Mouse (Mus musculus): ENCODE measurements at regions not wholly inside any gene's neighbourhood (a gene's known extent, or its start where the extent isn't known, plus 50 kb on each side); places are given as distances from the start of the nearest gene placed in this dataset.

DNA sequence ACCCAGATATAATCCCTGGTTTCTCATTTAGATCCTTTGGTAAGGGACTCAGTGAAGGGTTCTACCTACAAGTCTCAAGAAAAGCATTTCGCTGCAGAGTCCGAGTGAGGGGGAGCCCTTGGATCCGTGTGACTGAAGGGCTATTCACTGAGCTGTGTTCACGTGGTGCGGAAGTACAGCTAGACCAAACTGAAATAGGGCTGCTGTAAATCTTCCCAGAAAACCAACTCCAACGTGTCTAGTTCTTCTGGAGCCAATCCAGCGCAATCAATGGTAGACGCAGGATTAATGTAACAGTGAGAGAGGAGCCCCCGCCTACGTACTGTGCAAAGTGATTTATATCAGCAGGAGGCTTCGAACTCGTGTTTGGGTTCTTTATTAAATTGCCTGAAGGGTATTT, 461.9 kb downstream of the Ate1 start:
- DNase-seq (ENCODE audit: low read depth in 2 of 2, low spot score in 2 of 2): no peak

DNA sequence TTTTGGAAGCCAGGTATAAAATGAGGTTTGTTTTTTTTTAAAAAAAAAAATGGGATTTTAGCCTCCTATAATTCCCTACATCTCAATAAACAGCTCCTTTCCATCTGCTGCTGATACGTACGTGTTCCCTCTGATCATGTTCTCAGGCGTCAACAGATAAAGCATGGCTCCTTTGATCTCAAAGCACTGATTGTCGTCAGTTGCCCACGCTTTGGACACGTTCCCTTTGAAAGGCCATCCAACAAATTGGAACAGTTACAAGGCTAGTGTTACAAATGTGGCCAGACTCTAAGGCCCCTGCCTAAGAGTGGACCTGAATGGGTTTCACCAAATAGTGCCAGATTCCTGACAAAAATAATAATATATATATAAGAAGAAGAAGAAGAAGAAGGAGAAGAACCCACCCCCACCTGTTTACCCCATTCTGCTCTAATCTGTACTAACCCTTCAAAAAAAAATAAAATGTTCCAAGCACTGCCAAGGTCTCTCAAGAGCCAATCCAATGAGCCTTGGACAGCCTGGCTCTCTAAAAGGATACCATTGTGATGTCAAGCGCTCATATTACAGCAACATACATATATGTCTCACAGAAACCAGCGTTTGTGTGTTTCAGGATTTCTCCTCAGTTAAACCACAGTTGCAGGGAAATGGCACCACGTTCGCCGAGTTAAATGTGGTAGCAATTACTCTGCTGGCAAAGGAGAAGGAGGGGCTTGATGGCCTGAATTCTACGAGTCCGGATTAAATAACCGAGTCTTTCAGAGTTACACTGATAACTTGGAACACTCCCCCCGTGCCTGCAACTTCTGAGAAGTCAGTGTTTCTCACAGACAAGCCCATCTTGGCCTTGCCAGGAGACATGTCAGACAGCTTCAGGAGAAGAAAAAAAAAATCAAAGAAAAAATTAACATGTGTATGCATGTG, 460.2 kb downstream of the Ate1 start:
- DNase-seq (ENCODE audit: low read depth in 2 of 2, low spot score in 2 of 2): no peak

DNA sequence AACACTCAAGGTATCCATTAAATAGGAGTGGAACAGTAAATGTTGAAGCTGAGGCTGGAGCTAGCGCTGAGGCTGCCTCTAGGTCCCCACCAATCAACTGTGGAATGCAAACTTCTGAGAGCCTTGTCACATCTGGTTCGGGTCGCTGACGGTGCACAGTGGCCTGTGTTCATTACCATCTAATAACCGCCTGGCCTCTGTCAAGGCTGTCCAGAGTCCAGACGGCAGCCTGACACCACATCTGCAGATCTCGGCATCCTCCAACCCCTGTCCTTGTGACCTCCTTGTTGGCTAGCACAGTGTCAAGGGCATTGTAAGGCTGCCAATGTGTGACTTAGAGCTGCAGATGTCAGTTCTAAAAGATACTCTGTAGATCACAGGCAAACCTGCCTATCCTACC, 455.7 kb downstream of the Ate1 start:
- no peak for DNase-seq (ENCODE audit: low read depth in 2 of 2, low spot score in 2 of 2)

DNA sequence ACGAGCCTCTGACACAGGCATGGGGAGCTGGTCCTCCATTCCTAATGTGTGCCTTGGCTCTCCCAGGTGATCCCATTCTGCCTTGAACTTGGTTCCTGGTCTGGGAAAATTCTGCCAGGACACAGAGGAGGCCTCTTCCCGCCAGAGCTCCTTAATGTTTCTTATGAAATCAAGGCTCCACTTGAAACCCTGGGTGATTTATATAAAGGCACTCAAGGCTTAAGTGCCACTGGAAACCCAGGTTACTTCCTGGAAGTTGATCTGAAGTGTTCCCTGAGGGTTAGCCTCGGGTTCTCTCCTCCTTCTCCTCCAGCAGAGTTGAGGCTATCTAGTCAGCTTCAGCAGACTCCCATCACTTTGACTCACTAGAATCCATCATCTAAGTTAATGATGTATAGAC, 451.9 kb downstream of the Ate1 start:
- no peak for DNase-seq (ENCODE audit: low read depth in 2 of 2, low spot score in 2 of 2)

DNA sequence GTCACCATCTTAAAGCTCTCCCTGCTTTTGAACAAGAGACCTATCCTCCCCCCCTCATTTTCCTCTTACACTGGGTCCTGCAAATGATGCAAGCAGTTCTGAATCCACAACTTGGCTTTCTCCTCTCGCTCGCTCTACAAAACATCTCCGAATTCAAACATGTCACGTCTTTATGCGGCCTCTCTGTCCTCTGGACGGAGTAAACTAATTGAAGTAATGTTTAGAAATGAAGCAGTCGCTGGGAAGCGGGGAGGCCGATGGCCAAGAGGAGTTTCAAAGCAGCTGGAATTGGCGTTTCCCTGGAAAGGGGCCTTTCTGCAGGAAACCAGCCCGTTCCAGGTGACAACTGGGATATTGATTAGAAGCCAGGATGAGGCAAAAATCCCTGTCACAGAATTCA, 446.8 kb downstream of the Ate1 start:
- DNase-seq (ENCODE audit: low read depth in 2 of 2, low spot score in 2 of 2): no peak

DNA sequence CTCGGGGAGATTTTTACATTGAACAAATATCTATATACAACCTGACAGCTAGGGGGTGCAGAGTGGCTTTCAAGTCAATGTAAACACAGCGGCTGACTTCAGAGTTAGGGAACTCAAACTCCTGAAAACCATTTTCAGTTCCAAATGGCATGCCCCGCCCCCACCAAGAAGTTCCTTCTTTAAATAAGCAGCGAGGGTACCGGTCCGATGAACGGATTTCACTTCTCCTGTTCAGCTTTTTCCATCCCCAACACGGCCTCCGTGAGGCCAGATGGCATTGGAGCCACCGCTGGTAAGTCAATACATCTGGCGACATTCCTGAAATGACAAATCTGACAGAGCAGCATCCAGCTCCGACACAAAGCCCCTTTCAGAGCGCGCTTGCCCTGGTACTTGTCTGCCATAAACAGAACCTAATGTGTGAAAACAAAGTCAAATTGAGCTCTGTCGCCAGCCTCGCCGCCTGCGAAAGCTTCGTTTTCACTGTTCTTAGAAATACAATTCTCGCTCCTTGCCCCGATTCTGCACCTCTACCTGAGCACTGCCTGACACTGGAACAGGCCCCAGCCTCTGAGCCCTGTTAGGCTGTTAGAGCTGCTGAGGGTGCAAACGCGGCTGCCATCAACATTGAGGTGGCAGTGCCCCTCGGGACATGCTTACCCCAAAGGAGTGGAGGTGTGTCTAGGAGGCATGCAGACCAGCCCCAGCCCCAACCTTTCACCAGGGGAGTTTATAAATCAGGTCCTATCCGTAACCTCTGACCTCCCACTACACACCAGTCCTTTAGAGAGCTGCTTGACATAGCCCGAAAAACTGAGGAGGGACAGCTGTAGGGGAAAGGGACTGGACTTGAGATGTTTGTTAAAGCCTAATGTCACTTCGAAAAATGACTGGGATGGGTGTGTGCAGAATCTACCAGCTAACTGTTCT, 446.0 kb downstream of the Ate1 start:
- DNase-seq (ENCODE audit: low read depth in 2 of 2, low spot score in 2 of 2): no peak

DNA sequence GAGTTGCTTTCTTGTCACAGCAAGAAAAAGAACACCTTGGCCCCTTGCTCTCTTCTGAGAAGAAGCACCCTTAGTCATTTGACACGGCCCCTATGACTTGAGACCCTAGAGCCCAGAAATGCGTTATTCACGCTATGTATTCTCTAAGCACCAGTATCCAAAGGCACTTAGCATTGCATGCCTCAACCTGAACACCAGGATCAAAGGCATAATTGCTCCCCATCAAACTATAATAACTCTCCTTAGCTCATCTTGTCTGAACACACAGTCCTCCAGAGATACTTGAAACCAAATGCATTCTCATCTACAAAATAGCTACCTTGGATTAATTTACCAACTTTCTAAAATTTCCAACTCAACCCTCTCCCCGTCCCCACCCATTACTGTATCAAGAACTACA, 437.5 kb downstream of the Ate1 start:
- no peak for DNase-seq (ENCODE audit: low read depth in 2 of 2, low spot score in 2 of 2)

DNA sequence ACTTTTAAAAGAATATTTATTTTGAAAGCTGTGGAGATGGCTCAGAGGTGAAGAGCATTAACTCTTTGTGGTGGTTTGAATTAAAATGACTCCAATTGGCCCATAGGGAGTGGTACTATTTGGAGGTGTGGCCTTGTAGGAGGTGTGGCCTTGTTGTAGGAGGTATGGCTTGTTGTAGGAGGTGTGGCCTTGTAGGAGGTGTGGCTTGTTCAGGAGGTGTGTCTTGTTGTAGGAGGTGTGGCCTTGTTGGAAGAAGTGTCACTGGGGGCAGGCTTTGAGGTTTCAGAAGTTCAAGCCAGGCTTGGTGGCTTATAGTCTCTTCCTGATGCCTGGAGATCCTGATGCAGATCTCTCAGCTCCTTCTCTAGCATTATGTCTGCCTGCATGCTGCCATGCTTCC, 434.5 kb downstream of the Ate1 start:
- no peak for DNase-seq (ENCODE audit: low read depth in 2 of 2, low spot score in 2 of 2)

DNA sequence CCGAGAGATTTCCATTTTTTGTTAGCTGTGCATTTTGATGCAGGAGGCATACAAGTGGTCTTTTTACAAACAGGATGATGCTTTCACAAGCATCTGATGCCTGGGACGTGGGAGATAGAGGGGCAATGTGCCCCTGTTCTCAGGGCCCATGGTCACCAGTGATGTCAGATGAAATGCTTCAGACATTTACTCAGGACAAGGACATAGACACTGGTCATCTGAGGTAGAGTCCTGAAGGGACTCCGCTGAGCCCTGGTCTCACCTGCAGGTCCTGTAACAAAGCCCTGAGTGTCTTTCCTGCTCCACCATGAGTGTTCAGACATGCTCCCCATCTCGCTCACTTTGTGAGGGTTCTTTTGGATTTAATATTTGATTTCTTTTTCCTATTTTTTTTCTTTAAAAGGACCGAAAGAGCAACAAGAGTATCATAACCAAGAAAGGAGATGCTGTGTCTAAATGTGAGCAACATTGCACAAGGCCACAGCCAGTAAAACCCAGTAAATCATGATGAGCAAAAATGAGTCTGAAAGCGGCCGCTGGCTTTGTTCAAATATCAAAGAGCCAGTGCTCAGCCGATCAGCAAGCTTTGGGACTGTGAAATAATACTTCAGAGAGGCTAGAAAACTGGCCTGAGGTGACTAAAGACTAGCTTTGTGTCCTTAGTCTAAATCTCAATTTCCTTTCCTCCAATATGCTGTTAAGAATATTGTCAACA, 430.1 kb downstream of the Ate1 start:
- DNase-seq (ENCODE audit: low read depth in 2 of 2, low spot score in 2 of 2): no peak

DNA sequence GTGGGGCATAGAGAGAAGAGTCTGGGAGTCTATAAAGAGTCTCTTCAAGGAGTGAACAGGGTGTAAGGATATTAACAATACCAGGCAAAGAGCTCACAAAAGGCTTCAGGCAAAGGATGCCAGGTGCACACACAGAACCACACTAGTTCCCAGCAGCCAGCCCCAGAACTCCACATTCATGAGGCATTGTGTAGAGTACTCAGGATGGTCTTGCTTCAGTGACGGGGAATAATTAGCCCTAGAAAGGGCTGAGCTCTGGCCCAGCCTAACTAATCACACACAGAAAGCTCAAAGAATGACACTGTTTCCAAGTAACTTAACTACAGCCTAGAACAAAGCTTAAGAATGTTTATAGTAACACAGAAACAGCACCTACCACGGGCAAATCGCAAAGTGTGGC, 428.2 kb downstream of the Ate1 start:
- DNase-seq (ENCODE audit: low read depth in 2 of 2, low spot score in 2 of 2): no peak

DNA sequence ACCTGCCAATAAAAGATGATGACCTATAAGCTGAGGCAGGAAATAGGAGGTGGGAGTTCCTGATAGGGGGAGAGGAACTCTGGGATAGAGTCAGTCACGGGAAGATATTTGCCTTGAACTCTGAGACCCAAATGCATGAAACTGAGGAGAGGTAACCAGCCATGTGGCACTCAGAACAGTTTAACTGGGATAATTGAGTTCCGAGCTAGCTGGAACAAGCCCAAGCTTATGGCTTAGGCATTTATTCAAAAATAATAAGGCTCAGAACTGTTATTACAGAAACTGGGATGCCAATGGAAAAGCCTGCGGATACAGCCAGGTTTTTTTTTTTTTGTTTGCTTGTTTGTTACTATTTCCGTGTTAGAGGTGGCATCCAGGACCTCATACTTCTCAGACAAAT, 425.0 kb downstream of the Ate1 start:
- no peak for DNase-seq (ENCODE audit: low read depth in 2 of 2, low spot score in 2 of 2)

DNA sequence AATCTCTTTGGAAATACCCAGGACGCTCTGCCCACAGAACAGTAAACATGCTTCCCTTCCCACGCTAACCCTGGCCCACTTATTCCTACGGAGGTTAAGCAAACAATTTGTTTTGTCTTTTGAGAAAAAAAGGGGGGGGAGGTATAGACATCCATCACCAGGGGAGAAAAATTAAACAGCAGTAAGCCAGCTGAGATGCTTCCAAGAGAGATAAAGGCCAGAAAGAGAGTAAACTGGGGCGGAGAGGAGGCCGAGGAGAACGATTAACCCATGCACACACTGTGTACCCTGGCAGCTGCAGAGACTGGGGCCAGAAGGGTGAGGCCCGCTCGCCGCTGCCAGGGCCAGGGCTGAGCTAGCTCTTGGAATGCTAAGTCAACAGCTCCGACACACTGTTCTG, 421.6 kb downstream of the Ate1 start:
- no peak for DNase-seq (ENCODE audit: low read depth in 2 of 2, low spot score in 2 of 2)

DNA sequence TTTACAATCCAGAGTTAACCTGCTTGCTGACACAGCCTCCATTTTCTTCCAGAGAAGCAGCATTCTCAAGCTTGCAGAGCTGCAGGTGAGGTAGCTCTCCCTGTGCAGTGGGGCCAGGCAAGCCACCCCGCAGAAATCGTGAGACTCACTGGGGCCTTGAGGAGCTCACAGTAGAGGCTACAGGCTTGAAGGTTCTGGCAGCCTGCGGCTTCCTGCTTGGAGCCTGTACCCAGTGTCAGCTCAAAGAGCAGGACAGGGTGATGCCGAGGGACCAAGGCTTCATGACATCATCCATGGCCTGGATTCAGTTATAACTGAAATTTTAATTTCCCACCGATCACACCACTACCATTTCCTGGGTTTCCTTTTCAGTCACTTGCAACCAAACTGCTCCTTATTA, 417.5 kb downstream of the Ate1 start:
- no peak for DNase-seq (ENCODE audit: low read depth in 2 of 2, low spot score in 2 of 2)

DNA sequence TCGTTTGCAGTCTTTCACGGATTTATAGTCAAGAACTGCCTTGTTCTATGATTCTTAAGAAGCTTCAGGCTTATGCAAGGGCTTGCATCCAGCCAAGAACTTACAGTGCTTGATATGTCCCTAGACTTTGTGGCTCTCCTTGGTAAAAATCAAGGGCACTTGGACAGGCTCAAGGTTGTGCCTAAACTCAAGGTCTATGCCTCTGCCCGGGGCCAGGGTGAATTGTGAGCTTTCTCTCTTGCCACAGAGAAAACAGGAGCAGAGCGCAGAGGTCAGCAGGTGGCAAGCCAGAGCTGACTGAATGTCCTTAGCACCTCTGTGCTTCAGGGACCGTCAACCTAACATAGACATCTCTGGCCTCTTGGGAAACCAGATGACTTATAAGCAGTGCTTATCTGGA, 413.2 kb downstream of the Ate1 start:
- DNase-seq (ENCODE audit: low read depth in 2 of 2, low spot score in 2 of 2): no peak

DNA sequence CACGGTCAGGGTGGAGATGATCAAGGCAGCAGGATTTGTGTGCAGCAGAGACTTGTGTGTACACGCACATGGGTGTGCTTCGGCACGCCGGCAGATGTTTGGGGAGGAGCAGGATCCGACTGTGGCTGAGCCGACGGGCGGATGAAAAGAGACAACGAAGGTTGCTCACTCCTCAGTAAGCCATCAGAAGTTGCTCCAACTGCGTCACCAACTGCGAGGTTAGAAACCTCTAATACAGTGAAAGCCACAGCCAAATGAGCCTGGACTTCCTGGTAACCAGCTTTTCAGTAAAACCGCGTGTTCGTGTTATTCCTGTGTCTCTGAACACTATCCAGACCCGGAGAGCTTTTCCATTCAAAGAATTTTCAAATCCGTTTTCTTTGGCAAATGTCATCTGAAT, 411.8 kb downstream of the Ate1 start:
- DNase-seq (ENCODE audit: low read depth in 2 of 2, low spot score in 2 of 2): no peak

Measured in CD8-positive naive resting alpha-beta T cell, adult 2 months (primary cell).